ENCODE assay signal across 34 mouse cellular contexts in genomic region chr1:43399602-43400216, GRCm38 (mm10). TPM values are rescaled to one million over a fixed set of nuclear protein-coding genes. Genes with fewer than 3 reads are reported as not detected.
DNase-seq lines count a peak whose midpoint lies in the region; ATAC-seq lines count a peak whose summit lies in the region.
"Had no signal": no experiment of that assay in that cellular context is flagged by ENCODE, and none has a peak within 500 bp of the region (broad histone marks: within the 10 kb centered on the region; RNA-seq: fewer than 3 reads in every experiment).

No protein-coding gene starts in this region.

- H3K4me1 ChIP-seq in liver, embryonic 11.5 days (replicated peaks; ENCODE audit: control insufficient read depth, insufficient read depth, low read length), result peaks cover 24% of the 10 kb centered on the region
- H3K4me1 ChIP-seq in liver, embryonic 16.5 days (ENCODE audit: control insufficient read depth, low read depth, low read length), result peaks cover 9% of the 10 kb centered on the region
- 0 out of 2 replicates have a peak, but pooled peaks cover 2% of the 10 kb centered on the region for H3K4me1 ChIP-seq in hindbrain, embryonic 11.5 days (replicated peaks; ENCODE audit: control insufficient read depth, insufficient read depth, low read length)
- H3K4me1 ChIP-seq: embryonic facial prominence, embryonic 12.5 days; midbrain, embryonic 15.5 days; neural tube, embryonic 15.5 days had no signal

- no peaks in the 10 kb centered on the region for H3K36me3 ChIP-seq in liver, embryonic 11.5 days (ENCODE audit: control insufficient read depth, insufficient read depth, low read length)
- no peaks in the 10 kb centered on the region for H3K36me3 ChIP-seq in liver, embryonic 16.5 days (ENCODE audit: control insufficient read depth, insufficient read depth)
- H3K36me3 ChIP-seq in hindbrain, embryonic 11.5 days (ENCODE audit: control insufficient read depth, insufficient read depth, low read length), result no peaks in the 10 kb centered on the region
- H3K36me3 ChIP-seq: embryonic facial prominence, embryonic 12.5 days; forebrain, embryonic 10.5 days; heart, embryonic 13.5 days; hindbrain, embryonic 10.5 days; kidney, embryonic 15.5 days; limb, embryonic 13.5 days; midbrain, embryonic 10.5 days; midbrain, embryonic 15.5 days; neural tube, embryonic 15.5 days had no signal

- no peak overlapping the region for H3K9ac ChIP-seq in liver, embryonic 11.5 days (ENCODE audit: low read depth, low read length)
- no peak overlapping the region for H3K9ac ChIP-seq in liver, embryonic 16.5 days (ENCODE audit: low read depth, low read length)
- no peak overlapping the region for H3K9ac ChIP-seq in hindbrain, embryonic 11.5 days (ENCODE audit: low read depth, low read length)
- H3K9ac ChIP-seq: embryonic facial prominence, embryonic 12.5 days; heart, embryonic 13.5 days; kidney, embryonic 15.5 days; limb, embryonic 13.5 days; midbrain, embryonic 15.5 days; neural tube, embryonic 15.5 days had no signal

- intact Hi-C loops in heart, postnatal 36 days (cut with DNase I), result loop anchor here (10.0 kb wide), 1 partner anchor 235 kb away; no protein-coding TSS in a partner anchor
- intact Hi-C loops in gastrocnemius, postnatal 14 days (cut with DNase I; ENCODE audit: low total_unique reads), result no loop called here

- peak overlapping the region; percentile 65; the same call in 1 of the 2 replicates for H3K27ac ChIP-seq in liver, embryonic 11.5 days (ENCODE audit: low read depth, low read length)
- H3K27ac ChIP-seq in liver, embryonic 16.5 days (ENCODE audit: low read length), result 0 out of 2 replicates have a peak overlapping the region, but pooled peaks have one; percentile 8
- no peak overlapping the region for H3K27ac ChIP-seq in hindbrain, embryonic 11.5 days (ENCODE audit: low read depth, low read length)
- H3K27ac ChIP-seq: embryonic facial prominence, embryonic 12.5 days; forebrain, embryonic 10.5 days; gastrocnemius, adult 2 months; heart, embryonic 13.5 days; hindbrain, embryonic 10.5 days; kidney, embryonic 15.5 days; left cerebral cortex, adult 2 months; limb, embryonic 13.5 days; macrophage; midbrain, embryonic 10.5 days; midbrain, embryonic 15.5 days; neural tube, embryonic 15.5 days had no signal

- no peak overlapping the region for H3K4me3 ChIP-seq in liver, embryonic 11.5 days (ENCODE audit: low read depth, low read length)
- H3K4me3 ChIP-seq in liver, embryonic 16.5 days (ENCODE audit: low read depth, low read length), result no peak overlapping the region
- H3K4me3 ChIP-seq in hindbrain, embryonic 11.5 days (ENCODE audit: low read depth, low read length), result no peak overlapping the region
- H3K4me3 ChIP-seq: embryonic facial prominence, embryonic 12.5 days; forebrain, embryonic 10.5 days; gastrocnemius, adult 2 months; heart, embryonic 13.5 days; hindbrain, embryonic 10.5 days; kidney, embryonic 15.5 days; left cerebral cortex, adult 2 months; limb, embryonic 13.5 days; midbrain, embryonic 10.5 days; midbrain, embryonic 15.5 days; neural tube, embryonic 15.5 days had no signal

- H3K9me3 ChIP-seq in liver, embryonic 11.5 days (ENCODE audit: control insufficient read depth, low read length), result no peaks in the 10 kb centered on the region
- H3K9me3 ChIP-seq in liver, embryonic 16.5 days (replicated peaks; ENCODE audit: control insufficient read depth, low read length), result no peaks in the 10 kb centered on the region
- H3K9me3 ChIP-seq in hindbrain, embryonic 11.5 days (ENCODE audit: control insufficient read depth, low read length), result no peaks in the 10 kb centered on the region
- H3K9me3 ChIP-seq: embryonic facial prominence, embryonic 12.5 days; forebrain, embryonic 10.5 days; heart, embryonic 13.5 days; hindbrain, embryonic 10.5 days; kidney, embryonic 15.5 days; limb, embryonic 13.5 days; midbrain, embryonic 10.5 days; midbrain, embryonic 15.5 days; neural tube, embryonic 15.5 days had no signal

- ATAC-seq in liver, embryonic 11.5 days (replicated peaks; ENCODE audit: low FRiP score), result peak; percentile 90
- ATAC-seq in liver, embryonic 16.5 days (ENCODE audit: low read depth), result peak; percentile 72
- ATAC-seq in hindbrain, embryonic 11.5 days (ENCODE audit: low FRiP score), result no peak
- ATAC-seq in activated CD4-positive, CD25-positive, alpha-beta regulatory T cell, adult 4 months, result no peak
- ATAC-seq: forebrain, embryonic 16.5 days; hindbrain, embryonic 16.5 days; midbrain, embryonic 15.5 days; Patski had no signal

- no peaks in the 10 kb centered on the region for H3K27me3 ChIP-seq in liver, embryonic 11.5 days (replicated peaks; ENCODE audit: control insufficient read depth, insufficient read depth, low read length)
- no peaks in the 10 kb centered on the region for H3K27me3 ChIP-seq in liver, embryonic 16.5 days (ENCODE audit: control insufficient read depth, insufficient read depth, low read depth, low read length)
- H3K27me3 ChIP-seq in hindbrain, embryonic 11.5 days (ENCODE audit: control insufficient read depth, insufficient read depth, low read length), result no peaks in the 10 kb centered on the region
- H3K27me3 ChIP-seq: CH12.LX; embryonic facial prominence, embryonic 12.5 days; heart, embryonic 13.5 days; kidney, embryonic 15.5 days; limb, embryonic 13.5 days; midbrain, embryonic 15.5 days; neural tube, embryonic 15.5 days had no signal

- peak; percentile 24 for DNase-seq in heart, adult 11 months
- DNase-seq in heart, postnatal 36 days, result no peak
- no peak for DNase-seq in liver, embryonic 11.5 days (ENCODE audit: low spot score)
- DNase-seq in hindbrain, embryonic 11.5 days (ENCODE audit: low spot score), result no peak
- DNase-seq in gastrocnemius, postnatal 14 days, result no peak
- DNase-seq in embryo, embryonic 9.5 days (ENCODE audit: extremely low spot score), result no peak
- DNase-seq: adrenal gland, postnatal 14 days; cerebellum, adult 11-12 months; cerebellum, adult 9-11 months; gastrocnemius, adult 2 months; heart, postnatal 10 days; kidney, postnatal 25 days; lung, adult 2 months; lung, postnatal 10 days; right cerebral cortex, postnatal 25 days; spleen, adult 18-20 months; thymus, postnatal 14 days had no signal

- H3K4me2 ChIP-seq in liver, embryonic 11.5 days, result 0 out of 2 replicates have a peak overlapping the region, but pooled peaks have one; percentile 10
- no peak overlapping the region for H3K4me2 ChIP-seq in liver, embryonic 16.5 days (ENCODE audit: low read depth, low read length)
- H3K4me2 ChIP-seq in hindbrain, embryonic 11.5 days (replicated peaks; ENCODE audit: low read depth, low read length), result no peak overlapping the region
- H3K4me2 ChIP-seq: embryonic facial prominence, embryonic 12.5 days; heart, embryonic 13.5 days; kidney, embryonic 15.5 days; limb, embryonic 13.5 days; midbrain, embryonic 15.5 days; neural tube, embryonic 15.5 days had no signal

- 34% methylated on average over 8 of the region's 8 CpGs for WGBS in liver, embryonic 11.5 days
- WGBS in liver, embryonic 16.5 days (ENCODE audit: insufficient replicate concordance), result 12% methylated on average over 8 of the region's 8 CpGs
- WGBS in hindbrain, embryonic 11.5 days, result 87% methylated on average over 8 of the region's 8 CpGs

RNA-seq across cellular contexts. Expression of gene Nck2, which starts 44.7 kb away (rescaled TPM):
- 10 to 100 TPM; 13.6 to 15.3 TPM for total RNA-seq in heart, postnatal 36 days (2021)
- 24.5 and 26.0 TPM in 2 replicates for polyA plus RNA-seq in liver, embryonic 11.5 days (2014; fragmentation: Nextera tagmentation; extraction: Ambion mirVana)
- polyA plus RNA-seq in liver, embryonic 16.5 days (2015; fragmentation: Nextera tagmentation; extraction: Ambion mirVana), result 8.4 and 9.5 TPM in 2 replicates
- polyA plus RNA-seq in hindbrain, embryonic 11.5 days (2014; fragmentation: Nextera tagmentation; extraction: Ambion mirVana), result 31.9 and 35.5 TPM in 2 replicates
- polyA plus RNA-seq in activated CD4-positive, CD25-positive, alpha-beta regulatory T cell, adult 4 months (2017; shearing (Covaris generic)), result 10 to 100 TPM; 18.5 to 24.0 TPM
- total RNA-seq in gastrocnemius, postnatal 14 days (2021), result 10 to 100 TPM; 18.6 to 24.1 TPM

Comparison
In these comparisons a context has a peak if more than half of its experiments do, and no peak if none do; other contexts are left out.
1. ATAC-seq: peak in liver, embryonic 11.5 days (single experiment) and liver, embryonic 16.5 days (single experiment); none in hindbrain, embryonic 11.5 days (single experiment) and activated CD4-positive, CD25-positive, alpha-beta regulatory T cell, adult 4 months (single experiment).